Mouse (Mus musculus): ENCODE data around the gene Rpl6. TPM values are rescaled to one million over a fixed set of nuclear protein-coding genes. Genes with fewer than 3 reads are reported as not detected.

The Rpl6 gene
- 341 and 412 TPM in 2 replicates for polyA plus RNA-seq (2012; rRNA removed)

GRCm38 (mm10) chr5:121204132-121205089, at the start of gene Rpl6:
Gene Rpl6, plus strand, starts transcription at chr5:121204481.

DNA sequence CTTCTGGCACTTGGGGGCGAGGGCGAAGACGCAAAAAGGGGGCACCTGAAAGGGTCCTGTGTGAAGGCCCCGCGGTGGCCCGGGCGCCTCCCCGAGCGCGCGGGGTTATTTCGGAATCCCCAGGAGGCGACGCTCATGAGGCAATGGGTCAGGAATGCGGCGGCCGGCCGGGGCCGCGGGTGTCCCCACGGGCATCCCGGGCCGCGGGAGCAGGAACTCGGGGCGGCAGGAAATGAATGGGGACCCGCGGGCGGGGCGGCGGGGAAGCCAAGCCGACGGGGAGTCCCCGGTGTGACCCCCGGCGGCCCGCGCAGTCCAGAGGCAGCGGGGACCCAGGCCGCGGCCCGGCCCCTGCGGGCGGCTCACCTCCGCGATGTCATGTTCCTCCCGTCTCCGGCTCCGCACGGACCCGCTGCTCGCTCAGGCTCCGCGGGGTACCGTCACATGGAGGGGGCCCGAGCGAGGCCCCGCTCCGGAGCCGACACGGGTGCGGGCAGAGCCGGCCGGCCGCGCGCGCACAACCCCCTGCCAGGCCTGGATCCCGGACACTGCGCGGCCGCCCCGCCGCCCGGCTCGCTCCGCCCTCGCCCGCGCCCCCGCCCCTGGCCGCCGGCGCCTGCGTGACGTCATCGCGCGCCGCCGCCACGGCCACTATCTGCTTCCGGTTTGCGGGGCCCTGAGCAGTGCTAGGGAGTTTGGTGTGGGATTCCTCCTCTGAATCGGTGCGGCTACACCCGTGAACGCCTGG, 13.3 kb upstream of the Rpl6 start, which contains the start of gene Ptpn11:
Gene Ptpn11, minus strand, starts transcription at position 562 of the 748 bp plus-strand sequence.

GRCm38 (mm10) chr5:121219980-121220731, 15.9 kb downstream of the Rpl6 start, which contains the start of gene Hectd4:
Gene Hectd4, plus strand, starts transcription at chr5:121220219.

Other genes starting within 250 kb of the Rpl6 start
- gene Rph3a, start 194.4 kb upstream of the Rpl6 start, polyA plus RNA-seq (2012; rRNA removed) = 0.36 and 0.46 TPM in 2 replicates
- 34.3 and 39.1 TPM in 2 replicates for gene Ptpn11, start 13.1 kb upstream of the Rpl6 start, polyA plus RNA-seq (2012; rRNA removed)
- 19.1 and 24.3 TPM in 2 replicates for gene Hectd4, start 15.7 kb downstream of the Rpl6 start, polyA plus RNA-seq (2012; rRNA removed)
- 56.2 and 70.8 TPM in 2 replicates for gene Trafd1, start 181.2 kb downstream of the Rpl6 start, polyA plus RNA-seq (2012; rRNA removed)
- gene Naa25, start 193.5 kb downstream of the Rpl6 start, polyA plus RNA-seq (2012; rRNA removed) = 9.9 and 11.7 TPM in 2 replicates
- gene Tmem116, start 247.4 kb downstream of the Rpl6 start, polyA plus RNA-seq (2012; rRNA removed) = 5.2 and 7.4 TPM in 2 replicates
- 63.7 and 83.5 TPM in 2 replicates for gene Erp29, start 248.0 kb downstream of the Rpl6 start, polyA plus RNA-seq (2012; rRNA removed)